In the genomic region with DNA sequence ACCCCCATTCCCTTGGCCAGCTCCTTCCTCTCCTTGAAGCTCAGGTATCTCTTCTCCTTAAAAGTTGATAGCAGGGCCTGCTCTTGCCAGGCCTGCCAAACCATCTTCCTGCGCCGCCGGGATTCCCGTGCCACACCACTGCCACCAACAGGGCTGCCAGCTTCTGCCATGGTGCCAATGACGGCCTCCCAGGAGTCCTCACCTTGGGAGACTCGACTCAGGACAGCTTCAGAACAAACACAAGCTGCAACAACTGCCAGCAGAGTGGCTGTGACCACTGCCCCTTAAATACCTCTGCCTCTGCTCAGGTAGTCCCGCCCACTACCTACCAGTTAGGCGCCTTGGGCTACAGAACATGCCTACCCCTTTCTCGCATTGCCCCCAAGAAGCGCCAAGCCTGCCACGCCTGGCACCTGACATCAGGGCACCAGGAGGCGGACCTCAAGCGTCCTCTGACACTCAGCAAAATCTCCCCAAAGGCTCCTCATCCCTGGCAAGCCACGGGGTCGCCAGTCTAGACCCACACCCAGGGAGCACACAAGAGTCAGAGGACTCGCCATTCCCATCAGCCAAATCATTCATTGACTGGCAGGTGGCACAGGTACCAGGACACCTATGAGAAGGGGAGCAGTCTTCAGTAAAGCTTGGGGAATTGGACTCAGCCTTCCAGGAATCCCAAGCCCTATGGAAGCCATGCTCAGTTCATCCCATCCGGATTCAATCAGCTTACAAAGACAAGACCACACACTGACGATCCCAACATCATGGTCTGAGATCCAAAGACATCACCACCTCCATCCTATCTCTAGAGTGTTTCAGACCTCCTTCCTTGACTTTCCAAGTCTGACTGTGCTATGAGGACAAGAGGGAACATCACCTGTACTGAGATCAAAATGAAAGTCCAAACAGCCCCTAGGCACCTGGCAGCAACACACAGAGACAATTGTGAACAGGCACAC, we compare ENCODE assay signal across 21 mouse cellular contexts. TPM values are rescaled to one million over a fixed set of nuclear protein-coding genes. Genes with fewer than 3 reads are reported as not detected.
DNase-seq lines count a peak whose midpoint lies in the region; TF ChIP-seq lines count a peak whose summit lies in the region.
"Not testable (repeated sequence)": the region's sequence is repeated elsewhere in the genome, so short reads cannot be mapped to it uniquely, and the experiment has no call there.
"Had no signal": no experiment of that assay in that cellular context is flagged by ENCODE, and none has a peak within 500 bp of the region (broad histone marks: within the 10 kb centered on the region; RNA-seq: fewer than 3 reads in every experiment).

TSS of gene AW822073 (minus strand) at position 104 of the 959 bp plus-strand sequence.

- H3K9ac ChIP-seq in liver, adult 2 months (ENCODE audit: low read depth, low read length), result not testable (repeated sequence)

- not testable (repeated sequence) for H3K36me3 ChIP-seq in kidney, adult 2 months (ENCODE audit: control insufficient read depth, insufficient read depth, low read length); liver, adult 2 months (ENCODE audit: control insufficient read depth, insufficient read depth, low read length)

- TF ChIP-seq CTCF in kidney, adult 2 months (conservative IDR thresholded peaks at IDR 0.05; ENCODE audit: insufficient read depth, insufficient read length, low read depth, low read length); liver, adult 2 months (IDR thresholded peaks at IDR 0.05; ENCODE audit: low read depth, low read length): not testable (repeated sequence)

- not testable (repeated sequence) for TF ChIP-seq POLR2A in kidney, adult 2 months (IDR thresholded peaks at IDR 0.05; ENCODE audit: low read depth, low read length); liver, adult 2 months (IDR thresholded peaks at IDR 0.05; ENCODE audit: extremely low read depth, insufficient read depth, low read length)

- H3K27me3 ChIP-seq in kidney, adult 2 months (replicated peaks; ENCODE audit: control insufficient read depth, insufficient read depth, low read length); liver, adult 2 months (ENCODE audit: control insufficient read depth, insufficient read depth, low read length): not testable (repeated sequence)

- H3K4me3 ChIP-seq in kidney, adult 2 months (ENCODE audit: insufficient read depth, low read depth, low read length); liver, adult 2 months (ENCODE audit: insufficient read depth, low read depth, low read length): not testable (repeated sequence)

- not testable (repeated sequence) for H3K27ac ChIP-seq in kidney, adult 2 months (ENCODE audit: insufficient read depth, low read depth, low read length); liver, adult 2 months (replicated peaks; ENCODE audit: insufficient read depth, low read depth, low read length)

- peak; percentile 50 for DNase-seq in MN1 (ENCODE audit: low spot score)
- peak; percentile 35 for DNase-seq in cerebellum, adult 11 months
- DNase-seq in gastrocnemius, postnatal 10 days, result peak; percentile 53
- peak; percentile 51 for DNase-seq in kidney, adult 2 months
- DNase-seq in liver, adult 2 months (ENCODE audit: extremely low read depth, low read depth, low spot score), result peak; percentile 19
- peak; percentile 50 to 58 for DNase-seq in right cerebral cortex, postnatal 10 days (ENCODE audit: low spot score in 2 of 2)
- peak; percentile 47 to 54 for DNase-seq in thymus, adult 18-20 months

- not testable (repeated sequence) for H3K79me2 ChIP-seq in liver, adult 2 months (ENCODE audit: control insufficient read depth, insufficient read depth, low read length)

- H3K4me1 ChIP-seq in kidney, adult 2 months (ENCODE audit: control insufficient read depth, insufficient read depth, low read length); liver, adult 2 months (ENCODE audit: control insufficient read depth, insufficient read depth, low read length): not testable (repeated sequence)

- WGBS in kidney, adult 2 months, result 86% methylated on average over 18 of the region's 18 CpGs
- 79% methylated on average over 18 of the region's 18 CpGs for WGBS in liver, adult 2 months

RNA-seq across cellular contexts. Expression of gene AW822073, which starts in this region (rescaled TPM):
- total RNA-seq in gastrocnemius, postnatal 10 days (2021), result not detected
- not detected in 2 replicates for polyA plus RNA-seq in kidney, adult 2 months (2012; rRNA removed)
- total RNA-seq in liver, adult 2 months (2014; rRNA removed), result not detected in 2 replicates
- polyA plus RNA-seq in liver, adult 2 months (2012; rRNA removed), result not detected in 2 replicates
- total RNA-seq: adrenal gland, adult 8-10 months; hematopoietic stem cell, adult 5-6 weeks; layer of hippocampus, postnatal 10 days; left cerebral cortex, postnatal 25 days had no signal
- polyA plus RNA-seq: embryonic facial prominence, embryonic 15.5 days; forebrain, embryonic 13.5 days; heart, embryonic 12.5 days; intestine, embryonic 14.5 days; kidney, embryonic 16.5 days; liver, embryonic 15.5 days; macrophage; midbrain, embryonic 15.5 days; spleen, adult 2 months; thymus, postnatal 0 days had no signal

Comparison
In these comparisons a context has a peak if more than half of its experiments do, and no peak if none do; other contexts are left out.
1. Peak in DNase-seq in gastrocnemius, postnatal 10 days; RNA of the gene not detected or under 1 TPM.
2. Peak in DNase-seq in kidney, adult 2 months; RNA of the gene not detected or under 1 TPM.
3. Peak in DNase-seq in liver, adult 2 months; RNA of the gene not detected or under 1 TPM.